Mouse (Mus musculus) bone marrow, adult 2 months (tissue): ENCODE results near the gene Akr1c13.

Experiments
- CTCF ChIP-seq: fragments of 200-500 bp; IDR thresholded peaks from 2 replicates; pipeline ENCODE4 v1.5.1; 2011; ENCODE audit warnings: low read length, control low read depth; ENCODE audit not compliant: control insufficient read depth, insufficient read depth
- POLR2A ChIP-seq: fragments of 200-500 bp; IDR thresholded peaks from 2 replicates; pipeline ENCODE4 v1.6.1; 2011; ENCODE audit warnings: low read depth, mild to moderate bottlenecking, control low read depth, low read length, borderline replicate concordance; ENCODE audit not compliant: control insufficient read depth

GRCm38 (mm10) chr13:4206147-4206903 is 15.4 kb downstream of the Akr1c13 start:
- TF ChIP-seq POLR2A (no peak), CTCF (no peak)
